Mouse (Mus musculus) ES-Bruce4 (cell line): Measurements from ENCODE around the gene Fanci.

Source experiments
- CTCF ChIP-seq: IDR thresholded peaks from one replicate; pipeline ENCODE4 v1.8.1; 2011; ENCODE audit warnings: low read depth, low read length
- EP300 ChIP-seq: IDR thresholded peaks from 2 replicates; pipeline ENCODE4 v1.6.1; 2011; ENCODE audit warnings: low read depth, low read length; ENCODE audit not compliant: insufficient read depth
- POLR2A ChIP-seq: IDR thresholded peaks from one replicate; pipeline ENCODE4 v1.8.1; 2011; ENCODE audit warnings: low read length; ENCODE audit not compliant: insufficient read depth

DNA sequence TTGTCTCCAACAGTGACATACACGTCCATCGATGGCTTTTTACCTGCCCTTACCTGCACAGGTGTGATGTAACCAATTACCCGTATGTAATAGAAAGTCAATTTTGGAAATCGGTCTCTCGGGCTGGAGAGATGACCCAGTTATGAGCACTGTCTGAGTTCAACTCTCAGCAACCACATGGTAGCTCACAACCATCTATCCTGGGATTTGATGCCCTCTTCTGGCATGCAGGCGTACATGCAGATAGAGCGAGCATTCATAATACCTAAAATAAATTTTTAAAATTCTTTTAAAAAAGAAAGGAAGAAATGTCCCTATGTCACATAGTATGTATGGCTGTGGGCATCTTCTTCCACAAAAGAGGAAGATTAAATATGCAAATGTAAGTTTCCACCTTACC, 79.7 kb downstream of the Fanci start:
- TF ChIP-seq CTCF (no peak), POLR2A (no peak), EP300 (no peak)
